Mouse (Mus musculus) heart, adult 2 months (tissue): ENCODE results near the gene Lrrc4c.

Experiments
- CTCF ChIP-seq: fragments of 200-600 bp; IDR thresholded peaks from 2 replicates; pipeline ENCODE4 v1.8.1; 2022; ENCODE audit warnings: antibody characterized with exemption, mild to moderate bottlenecking, moderate library complexity
- EP300 ChIP-seq: fragments of 200-500 bp; IDR thresholded peaks from 2 replicates; pipeline ENCODE4 v1.6.1; 2011; ENCODE audit warnings: low read depth, low read length, control low read depth; ENCODE audit not compliant: insufficient read depth
- POLR2A ChIP-seq: fragments of 200-500 bp; IDR thresholded peaks from 2 replicates; pipeline ENCODE4 v1.6.1; 2011; ENCODE audit warnings: mild to moderate bottlenecking, low read depth, low read length, control low read depth; ENCODE audit not compliant: insufficient read depth

DNA sequence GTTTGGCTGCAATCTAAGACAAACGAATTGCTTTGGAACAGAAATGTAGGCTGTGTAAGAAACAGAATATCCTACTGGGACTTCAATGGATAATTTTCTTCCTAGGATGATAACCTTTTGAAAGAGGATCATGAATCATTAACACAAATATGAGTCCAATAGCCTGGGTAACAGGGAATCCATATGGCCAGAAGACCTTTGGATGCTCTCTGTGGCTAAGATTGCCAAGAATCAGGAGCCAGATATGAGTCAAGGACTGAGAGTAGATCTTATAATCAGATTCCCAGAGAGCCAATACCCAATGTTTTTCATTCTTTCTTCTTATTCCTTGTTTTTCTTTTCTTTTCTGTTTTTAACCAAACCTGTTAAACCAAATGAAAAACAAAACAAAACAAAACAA is 93.2 kb downstream of the Lrrc4c start:
- TF ChIP-seq CTCF (no peak), POLR2A (no peak), EP300 (no peak)
